Mouse (Mus musculus): ENCODE data around the gene Rxfp2.

- TF ChIP-seq CTCF (IDR thresholded peaks at IDR 0.05; ENCODE audit: insufficient read depth, low read length) (no peak), POLR2A (IDR thresholded peaks at IDR 0.05; ENCODE audit: borderline replicate concordance, extremely low read depth, low read depth, low read length) (no peak)
Measured at GRCm38 (mm10) chr5:150031201-150031600, 12.7 kb downstream of the Rxfp2 start.
